Mouse (Mus musculus): ENCODE measurements around the gene Efna4. TPM values are rescaled to one million over a fixed set of nuclear protein-coding genes. Genes with fewer than 3 reads are reported as not detected.

The Efna4 gene
- polyA plus RNA-seq, 1 experiment from 2014 or later, result 28.7 TPM

DNA sequence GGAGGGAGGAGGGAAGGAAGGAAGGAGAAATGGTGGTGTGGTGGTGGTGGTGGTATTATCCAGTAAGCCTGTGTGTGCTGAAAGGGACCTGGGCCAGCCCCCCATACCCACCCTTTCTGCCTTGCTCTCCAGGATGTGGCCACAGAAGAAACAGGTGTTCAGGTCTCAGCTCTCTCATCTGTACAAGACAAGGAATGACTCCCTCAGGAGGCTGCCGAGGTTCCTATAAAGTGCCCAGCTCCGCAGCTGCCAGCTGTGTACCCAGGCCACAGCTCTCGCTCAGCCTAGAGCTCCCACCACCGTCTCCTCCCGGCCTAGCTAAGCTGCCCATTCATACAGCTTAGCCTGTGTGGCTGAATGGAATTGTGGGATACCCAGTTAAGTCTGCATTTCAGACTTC is 45.5 kb downstream of the Efna4 start:
- Histone ChIP-seq H3K36me3 (replicated peaks) (no peaks in the 10 kb centered on the region), H3K4me1 (peaks cover 14% of the 10 kb centered on the region), H3K27me3 (ENCODE audit: poor library complexity, severe bottlenecking) (no peaks in the 10 kb centered on the region), H3K27ac (no peak overlapping the region), H3K9me3 (no peaks in the 10 kb centered on the region), H3K4me3 (no peak overlapping the region)
- DNase-seq (ENCODE audit: extremely low spot score, low spot score), result no peak
- WGBS, result 75% methylated on average over 5 of the region's 5 CpGs

DNA sequence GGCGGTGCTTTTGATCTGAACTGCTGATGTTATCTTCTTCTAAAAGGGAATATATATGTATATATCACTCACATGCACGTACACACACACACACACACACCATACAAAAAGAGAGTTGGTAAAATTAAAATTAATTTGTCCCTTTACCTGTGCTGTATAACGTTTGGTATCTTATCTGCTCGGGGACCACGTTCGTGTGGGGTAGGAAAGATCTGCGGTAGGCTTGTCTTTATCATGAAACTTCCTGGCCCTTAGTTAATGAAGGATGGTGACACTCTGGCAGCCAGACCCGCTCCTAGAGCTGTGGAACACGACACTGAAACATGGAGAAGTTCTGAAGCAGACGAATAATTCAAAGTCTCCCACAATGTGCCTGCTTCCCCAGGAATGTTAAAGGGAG is 46.0 kb downstream of the Efna4 start:
- Histone ChIP-seq H3K9me3 (no peaks in the 10 kb centered on the region), H3K4me1 (peaks cover 19% of the 10 kb centered on the region), H3K4me3 (no peak overlapping the region), H3K27ac (no peak overlapping the region), H3K36me3 (replicated peaks) (no peaks in the 10 kb centered on the region), H3K27me3 (ENCODE audit: poor library complexity, severe bottlenecking) (no peaks in the 10 kb centered on the region)
- 83% methylated on average over 10 of the region's 10 CpGs for whole genome bisulfite sequencing
- no peak for DNase-seq (ENCODE audit: extremely low spot score, low spot score)

DNA sequence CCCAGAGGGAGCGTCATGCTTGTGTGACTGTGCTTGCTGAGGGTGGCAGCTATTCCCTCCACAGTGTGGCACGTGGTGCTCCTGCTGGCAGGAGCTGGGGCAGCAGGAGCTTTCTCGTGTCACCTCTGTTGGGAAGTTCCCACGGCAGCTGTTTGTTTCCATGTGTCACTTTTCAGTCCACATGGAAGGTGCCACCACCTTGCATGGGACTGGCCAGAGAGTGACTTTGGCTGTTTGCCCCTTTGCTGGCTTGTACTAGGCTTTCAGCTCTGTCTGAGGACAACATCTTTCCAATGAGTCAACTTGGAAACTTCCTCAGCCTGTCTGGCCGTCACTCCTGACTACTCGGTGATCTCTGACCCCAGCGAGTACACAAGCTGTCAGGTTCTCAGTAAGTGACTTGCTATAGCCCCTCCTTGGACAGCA is 49.3 kb downstream of the Efna4 start:
- 65% methylated on average over 7 of the region's 7 CpGs for WGBS
- H3K9me3 ChIP-seq, result no peaks in the 10 kb centered on the region

DNA sequence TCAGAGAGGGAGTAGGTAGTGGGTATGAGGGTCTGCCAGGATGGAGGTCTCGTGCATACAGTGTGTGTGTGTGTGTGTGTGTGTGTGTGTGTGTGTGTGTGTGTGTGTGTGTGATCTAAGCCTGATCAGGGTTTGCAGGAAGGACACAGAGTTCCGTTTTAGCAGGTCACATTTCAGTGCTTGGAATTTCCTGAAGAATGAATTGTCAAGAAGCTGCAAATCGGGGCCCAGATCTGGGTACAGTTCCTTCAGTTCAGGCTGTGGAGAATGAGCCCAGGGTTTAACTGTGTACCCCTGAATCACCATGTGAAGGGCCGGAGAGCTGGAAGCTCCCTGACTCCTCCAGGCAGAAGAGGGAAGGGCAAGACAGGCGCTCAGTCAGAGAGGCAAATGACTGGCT is 50.5 kb downstream of the Efna4 start:
- peaks cover 37% of the 10 kb centered on the region for H3K4me1 ChIP-seq
- 62% methylated on average over 5 of the region's 5 CpGs for WGBS
- H3K27me3 ChIP-seq (ENCODE audit: poor library complexity, severe bottlenecking), result peaks cover 13% of the 10 kb centered on the region; the same call in 1 of the 2 replicates
- H3K4me3 ChIP-seq, result no peak overlapping the region
- no peak for DNase-seq (ENCODE audit: extremely low spot score, low spot score)
- H3K9me3 ChIP-seq, result no peaks in the 10 kb centered on the region
- H3K27ac ChIP-seq, result 0 out of 2 replicates have a peak overlapping the region, but pooled peaks have one; percentile 32
- H3K36me3 ChIP-seq (replicated peaks), result no peaks in the 10 kb centered on the region

More for the DNA sequence above, 49.3 kb downstream of the Efna4 start:
- no peak for DNase-seq (ENCODE audit: extremely low spot score, low spot score)
- Histone ChIP-seq H3K27ac (0 out of 2 replicates have a peak overlapping the region, but pooled peaks have one; percentile 30), H3K4me3 (no peak overlapping the region), H3K4me1 (peaks cover 35% of the 10 kb centered on the region), H3K27me3 (ENCODE audit: poor library complexity, severe bottlenecking) (peaks cover 10% of the 10 kb centered on the region; the same call in 1 of the 2 replicates), H3K36me3 (replicated peaks) (no peaks in the 10 kb centered on the region)

DNA sequence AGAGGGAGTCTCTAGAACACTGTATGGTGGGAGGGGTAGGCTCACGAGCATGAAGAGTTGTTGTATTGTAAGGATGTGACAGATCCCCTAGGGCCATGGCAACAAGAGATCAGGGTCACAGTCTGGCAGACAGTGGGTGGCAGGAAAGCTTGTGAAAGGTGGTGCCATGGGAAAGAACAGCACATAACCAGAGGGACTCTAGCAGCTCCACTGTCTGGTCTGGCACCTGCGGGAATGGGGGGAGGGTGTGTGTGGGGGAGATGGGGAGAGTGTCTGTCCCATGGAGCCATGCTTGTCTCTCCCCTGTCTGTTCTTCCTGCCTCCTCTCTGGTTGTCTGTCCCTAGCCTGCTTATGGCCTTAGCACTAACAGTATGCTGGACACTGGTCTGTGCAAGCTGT is 52.3 kb downstream of the Efna4 start:
- Histone ChIP-seq H3K27ac (0 out of 2 replicates have a peak overlapping the region, but pooled peaks have one; percentile 40), H3K4me1 (peaks cover 55% of the 10 kb centered on the region)
- 34% methylated on average over 2 of the region's 2 CpGs for WGBS

DNA sequence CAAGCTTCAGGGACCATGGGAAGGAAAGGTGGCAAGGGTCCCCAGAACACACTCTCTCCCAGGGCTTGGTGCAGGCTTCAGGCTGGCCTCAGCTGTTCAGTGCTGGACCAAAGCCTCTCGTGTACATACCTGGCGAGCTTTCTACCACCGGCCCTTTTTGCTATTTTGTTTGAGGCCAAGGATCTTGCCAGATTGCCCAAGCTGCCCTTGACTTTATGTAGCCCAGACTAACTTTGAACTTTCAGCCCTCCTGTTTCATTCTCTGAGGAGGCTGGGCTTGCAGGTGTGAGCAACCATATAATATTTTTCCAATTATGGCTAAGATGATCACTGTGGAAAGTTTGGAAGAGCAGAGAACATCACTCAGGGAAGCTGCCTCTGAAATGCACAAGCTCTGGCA is 53.6 kb downstream of the Efna4 start:
- Histone ChIP-seq H3K4me3 (no peak overlapping the region), H3K4me1 (peaks cover 67% of the 10 kb centered on the region), H3K27ac (no peak overlapping the region), H3K9me3 (no peaks in the 10 kb centered on the region), H3K27me3 (ENCODE audit: poor library complexity, severe bottlenecking) (peaks cover 43% of the 10 kb centered on the region), H3K36me3 (replicated peaks) (no peaks in the 10 kb centered on the region)
- DNase-seq (ENCODE audit: extremely low spot score, low spot score), result no peak
- WGBS, result 94% methylated on average over 3 of the region's 3 CpGs

More for the DNA sequence above, 52.3 kb downstream of the Efna4 start:
- Histone ChIP-seq H3K27me3 (ENCODE audit: poor library complexity, severe bottlenecking) (peaks cover 30% of the 10 kb centered on the region), H3K36me3 (replicated peaks) (no peaks in the 10 kb centered on the region), H3K9me3 (no peaks in the 10 kb centered on the region), H3K4me3 (no peak overlapping the region)
- no peak for DNase-seq (ENCODE audit: extremely low spot score, low spot score)

Other genes starting within 250 kb of the Efna4 start
- gene Rusc1, start 244.7 kb downstream of the Efna4 start, polyA plus RNA-seq (2016; fragmentation: Nextera tagmentation; extraction: Ambion mirVana), result 12.4 and 13.7 TPM in 2 replicates
- not detected in 2 replicates for gene Gm43738, start 236.9 kb downstream of the Efna4 start, polyA plus RNA-seq (2016; fragmentation: Nextera tagmentation; extraction: Ambion mirVana)
- gene Fdps, start 236.1 kb downstream of the Efna4 start, polyA plus RNA-seq (2016; fragmentation: Nextera tagmentation; extraction: Ambion mirVana), result 327 and 359 TPM in 2 replicates
- 4.5 and 5.6 TPM in 2 replicates for gene Pklr, start 201.9 kb downstream of the Efna4 start, polyA plus RNA-seq (2016; fragmentation: Nextera tagmentation; extraction: Ambion mirVana)
- 4.8 and 5.5 TPM in 2 replicates for gene Hcn3, start 177.8 kb downstream of the Efna4 start, polyA plus RNA-seq (2016; fragmentation: Nextera tagmentation; extraction: Ambion mirVana)
- 33.7 and 34.2 TPM in 2 replicates for gene Clk2, start 173.2 kb downstream of the Efna4 start, polyA plus RNA-seq (2016; fragmentation: Nextera tagmentation; extraction: Ambion mirVana)
- gene Scamp3, start 160.6 kb downstream of the Efna4 start, polyA plus RNA-seq (2016; fragmentation: Nextera tagmentation; extraction: Ambion mirVana), result 100 and 103 TPM in 2 replicates
- gene Fam189b, start 154.9 kb downstream of the Efna4 start, polyA plus RNA-seq (2016; fragmentation: Nextera tagmentation; extraction: Ambion mirVana), result 25.1 and 25.6 TPM in 2 replicates
- 34.2 and 34.7 TPM in 2 replicates for gene Gba, start 135.1 kb downstream of the Efna4 start, polyA plus RNA-seq (2016; fragmentation: Nextera tagmentation; extraction: Ambion mirVana)
- 65.8 and 78.2 TPM in 2 replicates for gene Thbs3, start 122.8 kb downstream of the Efna4 start, polyA plus RNA-seq (2016; fragmentation: Nextera tagmentation; extraction: Ambion mirVana)
- gene Mtx1, start 110.9 kb downstream of the Efna4 start, polyA plus RNA-seq (2016; fragmentation: Nextera tagmentation; extraction: Ambion mirVana), result 227 and 242 TPM in 2 replicates
- gene Muc1, start 109.0 kb downstream of the Efna4 start, polyA plus RNA-seq (2016; fragmentation: Nextera tagmentation; extraction: Ambion mirVana), result 1.7 and 1.8 TPM in 2 replicates
- gene Krtcap2, start 92.1 kb downstream of the Efna4 start, polyA plus RNA-seq (2016; fragmentation: Nextera tagmentation; extraction: Ambion mirVana), result 260 and 275 TPM in 2 replicates
- gene Trim46, start 91.7 kb downstream of the Efna4 start, polyA plus RNA-seq (2016; fragmentation: Nextera tagmentation; extraction: Ambion mirVana), result 4.4 and 5.4 TPM in 2 replicates
- gene Dpm3, start 78.7 kb downstream of the Efna4 start, polyA plus RNA-seq (2016; fragmentation: Nextera tagmentation; extraction: Ambion mirVana), result 76.7 and 78.6 TPM in 2 replicates
- gene Slc50a1, start 67.5 kb downstream of the Efna4 start, polyA plus RNA-seq (2016; fragmentation: Nextera tagmentation; extraction: Ambion mirVana), result 25.1 and 26.0 TPM in 2 replicates
- 12.9 and 13.2 TPM in 2 replicates for gene Efna1, start 56.9 kb downstream of the Efna4 start, polyA plus RNA-seq (2016; fragmentation: Nextera tagmentation; extraction: Ambion mirVana)
- gene Efna3, start 15.1 kb downstream of the Efna4 start, polyA plus RNA-seq (2016; fragmentation: Nextera tagmentation; extraction: Ambion mirVana), result 3.0 and 4.0 TPM in 2 replicates
- gene Adam15, start 12.0 kb upstream of the Efna4 start, polyA plus RNA-seq (2016; fragmentation: Nextera tagmentation; extraction: Ambion mirVana), result 32.1 and 39.5 TPM in 2 replicates
- 0.06 and 0.16 TPM in 2 replicates for gene Dcst2, start 23.9 kb upstream of the Efna4 start, polyA plus RNA-seq (2016; fragmentation: Nextera tagmentation; extraction: Ambion mirVana)
- gene Dcst1, start 27.2 kb upstream of the Efna4 start, polyA plus RNA-seq (2016; fragmentation: Nextera tagmentation; extraction: Ambion mirVana), result 0.23 TPM in 1 of 2 replicates, not detected in the other
- gene Zbtb7b, start 56.7 kb upstream of the Efna4 start, polyA plus RNA-seq (2016; fragmentation: Nextera tagmentation; extraction: Ambion mirVana), result 0.65 and 0.69 TPM in 2 replicates
- gene Lenep, start 64.8 kb upstream of the Efna4 start, polyA plus RNA-seq (2016; fragmentation: Nextera tagmentation; extraction: Ambion mirVana), result 0.15 and 0.23 TPM in 2 replicates
- gene Flad1, start 73.8 kb upstream of the Efna4 start, polyA plus RNA-seq (2016; fragmentation: Nextera tagmentation; extraction: Ambion mirVana), result 27.0 and 29.8 TPM in 2 replicates
- gene Cks1b, start 80.4 kb upstream of the Efna4 start, polyA plus RNA-seq (2016; fragmentation: Nextera tagmentation; extraction: Ambion mirVana), result 681 and 720 TPM in 2 replicates
- gene Shc1, start 80.4 kb upstream of the Efna4 start, polyA plus RNA-seq (2016; fragmentation: Nextera tagmentation; extraction: Ambion mirVana), result 49.4 and 53.2 TPM in 2 replicates
- 34.9 and 40.9 TPM in 2 replicates for gene Pygo2, start 92.2 kb upstream of the Efna4 start, polyA plus RNA-seq (2016; fragmentation: Nextera tagmentation; extraction: Ambion mirVana)
- 16.4 and 16.6 TPM in 2 replicates for gene Pbxip1, start 98.7 kb upstream of the Efna4 start, polyA plus RNA-seq (2016; fragmentation: Nextera tagmentation; extraction: Ambion mirVana)
- 72.0 and 75.3 TPM in 2 replicates for gene Pmvk, start 116.5 kb upstream of the Efna4 start, polyA plus RNA-seq (2016; fragmentation: Nextera tagmentation; extraction: Ambion mirVana)
- gene Kcnn3, start 182.1 kb upstream of the Efna4 start, polyA plus RNA-seq (2016; fragmentation: Nextera tagmentation; extraction: Ambion mirVana), result 0.81 and 0.92 TPM in 2 replicates

Data from forebrain, embryonic 10.5 days (tissue).